Mouse (Mus musculus) MEL (cell line): ENCODE data around the gene Nlrc4. TPM values are rescaled to one million over a fixed set of nuclear protein-coding genes. Genes with fewer than 3 reads are reported as not detected.
A peak's percentile ranks its signal among the peaks of the same experiment; 100 is the strongest.

Experiments used
- DNase-seq: peaks from one replicate; pipeline ENCODE4 v3.0.0; 2011; ENCODE audit warnings: low read depth, low spot score
- H3K27ac ChIP-seq: 2 replicates; pipeline ENCODE4 v1.5.1; 2012; ENCODE audit warnings: low read depth, mild to moderate bottlenecking, control low read depth, low read length, moderate library complexity; ENCODE audit not compliant: control insufficient read depth
- H3K27me3 ChIP-seq, 2 experiments: fragments of 150-350 bp in 1 of 2; sonication (generic) in 1 of 2; 2 replicates each; pipeline ENCODE4 v1.6.1; 2012; ENCODE audit warnings: low read length in 2 of 2, mild to moderate bottlenecking in 2 of 2, improper control_type of control experiment in 1 of 2, moderate library complexity in 1 of 2; ENCODE audit not compliant: insufficient read depth in 2 of 2, control insufficient read depth in 1 of 2
- H3K36me3 ChIP-seq, 2 experiments: 2 replicates each; pipeline ENCODE4 v1.6.1; 2012 to 2014; ENCODE audit warnings: low read length in 2 of 2, improper control_type of control experiment in 1 of 2, inconsistent platforms in 1 of 2, mild to moderate bottlenecking in 1 of 2; ENCODE audit not compliant: insufficient read depth in 2 of 2, control insufficient read depth in 1 of 2
- H3K4me1 ChIP-seq, 2 experiments: fragments of 150-350 bp in 1 of 2; sonication (generic) in 1 of 2; 2 replicates each; pipeline ENCODE4 v1.6.1; 2012; ENCODE audit warnings: low read length in 2 of 2, improper control_type of control experiment in 1 of 2, mild to moderate bottlenecking in 1 of 2; ENCODE audit not compliant: insufficient read depth in 2 of 2, control insufficient read depth in 1 of 2
- H3K4me3 ChIP-seq, 2 experiments: fragments of 150-350 bp in 1 of 2; sonication (generic) in 1 of 2; 2 replicates each; pipeline ENCODE4 v1.5.1; 2012; ENCODE audit warnings: low read depth in 2 of 2, low read length in 2 of 2, mild to moderate bottlenecking in 2 of 2, moderate library complexity in 2 of 2, control low read depth in 1 of 2, improper control_type of control experiment in 1 of 2; ENCODE audit not compliant: control insufficient read depth in 1 of 2, insufficient read depth in 1 of 2
- H3K79me2 ChIP-seq: 2 replicates; pipeline ENCODE4 v1.6.1; 2012; ENCODE audit warnings: mild to moderate bottlenecking, low read length, moderate library complexity; ENCODE audit not compliant: control insufficient read depth, poor library complexity, insufficient read depth
- H3K9ac ChIP-seq: 2 replicates; pipeline ENCODE4 v1.6.1; 2012; ENCODE audit warnings: low read depth, mild to moderate bottlenecking, control low read depth, low read length, moderate library complexity; ENCODE audit not compliant: control insufficient read depth, poor library complexity, severe bottlenecking
- H3K9me3 ChIP-seq: fragments of 150-350 bp; sonication (generic); replicated peaks from 2 replicates; pipeline ENCODE4 v1.6.1; 2012; ENCODE audit warnings: mild to moderate bottlenecking, low read length, improper control_type of control experiment, moderate library complexity; ENCODE audit not compliant: insufficient read depth
- BHLHE40 ChIP-seq: IDR thresholded peaks from 2 replicates; pipeline ENCODE4 v1.6.1; 2012; ENCODE audit warnings: low read depth, mild to moderate bottlenecking, inconsistent platforms, low read length, improper control_type of control experiment, borderline replicate concordance
- CHD2 ChIP-seq: IDR thresholded peaks from 2 replicates; pipeline ENCODE4 v1.6.1; 2011; ENCODE audit warnings: low read length, improper control_type of control experiment
- GATA1 ChIP-seq: IDR thresholded peaks from 2 replicates; pipeline ENCODE4 v1.6.1; 2011; ENCODE audit warnings: low read depth, low read length, improper control_type of control experiment
- HCFC1 ChIP-seq: IDR thresholded peaks from 2 replicates; pipeline ENCODE4 v1.6.1; 2012; ENCODE audit warnings: low read depth, mild to moderate bottlenecking, inconsistent platforms, low read length, improper control_type of control experiment, moderate library complexity
- KAT2A ChIP-seq: conservative IDR thresholded peaks from 2 replicates; pipeline ENCODE4 v1.6.1; 2012; ENCODE audit warnings: low read depth, low read length, improper control_type of control experiment, inconsistent platforms
- MAFK ChIP-seq: IDR thresholded peaks from 2 replicates; pipeline ENCODE4 v1.6.1; 2011; ENCODE audit warnings: low read depth, mild to moderate bottlenecking, low read length, improper control_type of control experiment, borderline replicate concordance
- MAX ChIP-seq: IDR thresholded peaks from 2 replicates; pipeline ENCODE4 v1.6.1; 2011; ENCODE audit warnings: low read length, improper control_type of control experiment
- MAZ ChIP-seq: IDR thresholded peaks from 2 replicates; pipeline ENCODE4 v1.6.1; 2012; ENCODE audit warnings: low read depth, mild to moderate bottlenecking, inconsistent platforms, low read length, improper control_type of control experiment
- MEF2A ChIP-seq: IDR thresholded peaks from 2 replicates; pipeline ENCODE4 v1.6.1; 2014; ENCODE audit warnings: low read depth, mild to moderate bottlenecking, inconsistent platforms, low read length, improper control_type of control experiment; ENCODE audit not compliant: poor library complexity, insufficient replicate concordance, severe bottlenecking; ENCODE audit errors: extremely low read depth
- MYB ChIP-seq: IDR thresholded peaks from 2 replicates; pipeline ENCODE4 v1.6.1; 2011; ENCODE audit warnings: mild to moderate bottlenecking, low read depth, low read length, improper control_type of control experiment
- POLR2AphosphoS2 ChIP-seq: IDR thresholded peaks from 2 replicates; pipeline ENCODE4 v1.6.1; 2011; ENCODE audit warnings: low read length, improper control_type of control experiment
- POLR2AphosphoS5 ChIP-seq: IDR thresholded peaks from 2 replicates; pipeline ENCODE4 v1.6.1; 2012; ENCODE audit warnings: low read depth, borderline replicate concordance, mild to moderate bottlenecking, inconsistent platforms, low read length, moderate library complexity, mixed read lengths
- SIN3A ChIP-seq: IDR thresholded peaks from 2 replicates; pipeline ENCODE4 v1.6.1; 2012; ENCODE audit warnings: low read length, improper control_type of control experiment, inconsistent platforms
- SMC3 ChIP-seq: IDR thresholded peaks from 2 replicates; pipeline ENCODE4 v1.6.1; 2011; ENCODE audit warnings: low read depth, low read length, improper control_type of control experiment
- TAL1 ChIP-seq: IDR thresholded peaks from 2 replicates; pipeline ENCODE4 v1.6.1; 2012; ENCODE audit warnings: mild to moderate bottlenecking, inconsistent platforms, low read length, moderate library complexity, mixed read lengths
- USF1 ChIP-seq: IDR thresholded peaks from 2 replicates; pipeline ENCODE4 v1.6.1; 2014; ENCODE audit warnings: low read depth, mild to moderate bottlenecking, inconsistent platforms, low read length, improper control_type of control experiment, moderate library complexity
- ZC3H11A ChIP-seq: IDR thresholded peaks from 2 replicates; pipeline ENCODE4 v1.6.1; 2012; ENCODE audit warnings: low read depth, mild to moderate bottlenecking, inconsistent platforms, low read length, improper control_type of control experiment
- ZKSCAN1 ChIP-seq: IDR thresholded peaks from 2 replicates; pipeline ENCODE4 v1.6.1; 2012; ENCODE audit warnings: low read depth, mild to moderate bottlenecking, inconsistent platforms, low read length, improper control_type of control experiment, moderate library complexity
- ZMIZ1 ChIP-seq: IDR thresholded peaks from 2 replicates; pipeline ENCODE4 v1.6.1; 2012; ENCODE audit warnings: low read depth, mild to moderate bottlenecking, inconsistent platforms, low read length, improper control_type of control experiment, moderate library complexity
- polyA plus RNA-seq, 2 experiments: library from polyadenylated mRNA; stranded (reverse) in 1 of 2; unstranded in 1 of 2; fragments of >175 nt in 1 of 2; fragments of >200 nt in 1 of 2; gene quantifications; 2 replicates each; pipeline versions ENCODE4 v1.2.1 to v1.2.4; 2012; ENCODE audit warnings: low replicate concordance in 2 of 2, low read depth in 1 of 2; ENCODE audit not compliant: insufficient read length in 2 of 2, insufficient read depth in 1 of 2, missing spikeins in 1 of 2
- total RNA-seq: library from RNA; depleted of rRNA; stranded (reverse); fragments of 300-350 nt; gene quantifications from 2 replicates; pipeline ENCODE4 v1.2.3, GENCODE M21; 2012

Nlrc4 gene
- total and polyA plus RNA-seq, 3 experiments, result 0.04 to 0.47 TPM; not detected in 1

GRCm38 (mm10) chr17:74491565-74491964 is 32.6 kb upstream of the Nlrc4 start (continued):
- TF ChIP-seq MEF2A (no peak), MAX (no peak), CHD2 (no peak), TAL1 (no peak), MYB (no peak), SMC3 (no peak), GATA1 (peak; percentile 59), KAT2A (no peak), MAZ (no peak), BHLHE40 (no peak), ZMIZ1 (no peak), ZC3H11A (no peak), HCFC1 (no peak), POLR2AphosphoS5 (no peak), SIN3A (peak; percentile 30; the same call in 1 of the 2 replicates), POLR2AphosphoS2 (no peak), ZKSCAN1 (no peak), MAFK (no peak)

- H3K27ac ChIP-seq, result peak overlapping the region; percentile 7; the same call in 1 of the 2 replicates
- H3K27me3 ChIP-seq, result peaks cover 0 to 3% of the 10 kb centered on the region in 2 experiments; a peak in 1 of 4 replicates
- no peak for DNase-seq
- TF ChIP-seq TAL1 (no peak), ZMIZ1 (0 out of 2 replicates have a peak, but pooled peaks have one; percentile 5), ZKSCAN1 (no peak), MYB (no peak), USF1 (no peak), SMC3 (no peak)
- TF ChIP-seq, all 39 proteins: peak for 1
- peak overlapping the region; percentile 97 to 99 for H3K4me3 ChIP-seq
- peaks cover 6% of the 10 kb centered on the region for H3K79me2 ChIP-seq
- H3K9me3 ChIP-seq, result no peaks in the 10 kb centered on the region
- H3K9ac ChIP-seq, result peak overlapping the region; percentile 94
- peaks cover 2 to 15% of the 10 kb centered on the region in 2 experiments; a peak in 3 of 4 replicates for H3K36me3 ChIP-seq
- H3K4me1 ChIP-seq, result no peaks in the 10 kb centered on the region; a peak in 2 of 4 replicates
These were observed 30.9 kb upstream of the Nlrc4 start for GRCm38 (mm10) chr17:74489901-74490220.
